Mouse (Mus musculus): ENCODE measurements at regions not wholly inside any gene's neighbourhood (a gene's known extent, or its start where the extent isn't known, plus 50 kb on each side); places are given as distances from the start of the nearest gene placed in this dataset.

- WGBS: 61% methylated on average over 7 of the region's 7 CpGs
- no peak for TF ChIP-seq CTCF (IDR thresholded peaks at IDR 0.05; ENCODE audit: insufficient read depth, low read length)
- TF ChIP-seq POLR2A (IDR thresholded peaks at IDR 0.05; ENCODE audit: borderline replicate concordance, extremely low read depth, low read depth, low read length): no peak
- Histone ChIP-seq H3K4me1 (ENCODE audit: control insufficient read depth, insufficient read depth, low read length) (no peaks in the 10 kb centered on the region), H3K4me3 (replicated peaks; ENCODE audit: extremely low read depth, low read depth, low read length) (no peak overlapping the region)
- DNase-seq: no peak
Observed at GRCm38 (mm10) chr2:75010647-75011046, 185.0 kb downstream of the Mtx2 start.

- no peak for DNase-seq
- Histone ChIP-seq H3K4me3 (replicated peaks; ENCODE audit: extremely low read depth, low read depth, low read length) (no peak overlapping the region), H3K4me1 (ENCODE audit: control insufficient read depth, insufficient read depth, low read length) (no peaks in the 10 kb centered on the region)
- TF ChIP-seq CTCF (IDR thresholded peaks at IDR 0.05; ENCODE audit: insufficient read depth, low read length) (no peak), POLR2A (IDR thresholded peaks at IDR 0.05; ENCODE audit: borderline replicate concordance, extremely low read depth, low read depth, low read length) (no peak)
- 62% methylated on average over 8 of the region's 8 CpGs for WGBS
Observed at GRCm38 (mm10) chr2:75012046-75012445, 186.4 kb downstream of the Mtx2 start.

GRCm38 (mm10) chr2:75014994-75015728 is 189.6 kb downstream of the Mtx2 start:
- Histone ChIP-seq H3K4me3 (replicated peaks; ENCODE audit: extremely low read depth, low read depth, low read length) (no peak overlapping the region), H3K4me1 (ENCODE audit: control insufficient read depth, insufficient read depth, low read length) (no peaks in the 10 kb centered on the region)
- WGBS: 72% methylated on average over 16 of the region's 16 CpGs
- TF ChIP-seq CTCF (IDR thresholded peaks at IDR 0.05; ENCODE audit: insufficient read depth, low read length): no peak
- TF ChIP-seq POLR2A (IDR thresholded peaks at IDR 0.05; ENCODE audit: borderline replicate concordance, extremely low read depth, low read depth, low read length): no peak
- no peak for DNase-seq

- DNase-seq: no peak
- 42% methylated on average over 7 of the region's 7 CpGs for WGBS
- TF ChIP-seq POLR2A (IDR thresholded peaks at IDR 0.05; ENCODE audit: borderline replicate concordance, extremely low read depth, low read depth, low read length) (no peak), CTCF (IDR thresholded peaks at IDR 0.05; ENCODE audit: insufficient read depth, low read length) (no peak)
- no peak overlapping the region for H3K4me3 ChIP-seq (replicated peaks; ENCODE audit: extremely low read depth, low read depth, low read length)
- H3K4me1 ChIP-seq (ENCODE audit: control insufficient read depth, insufficient read depth, low read length): no peaks in the 10 kb centered on the region
Observed at GRCm38 (mm10) chr2:75019459-75019858, 193.9 kb downstream of the Mtx2 start.

GRCm38 (mm10) chr2:75021639-75022038 is 196.0 kb downstream of the Mtx2 start:
- H3K4me3 ChIP-seq (replicated peaks; ENCODE audit: extremely low read depth, low read depth, low read length): no peak overlapping the region
- 35% methylated on average over 7 of the region's 7 CpGs for WGBS
- H3K4me1 ChIP-seq (ENCODE audit: control insufficient read depth, insufficient read depth, low read length): no peaks in the 10 kb centered on the region
- no peak for TF ChIP-seq POLR2A (IDR thresholded peaks at IDR 0.05; ENCODE audit: borderline replicate concordance, extremely low read depth, low read depth, low read length)
- TF ChIP-seq CTCF (IDR thresholded peaks at IDR 0.05; ENCODE audit: insufficient read depth, low read length): no peak
- no peak for DNase-seq

- Histone ChIP-seq H3K4me3 (replicated peaks; ENCODE audit: extremely low read depth, low read depth, low read length) (no peak overlapping the region), H3K4me1 (ENCODE audit: control insufficient read depth, insufficient read depth, low read length) (no peaks in the 10 kb centered on the region)
- DNase-seq: no peak
- TF ChIP-seq POLR2A (IDR thresholded peaks at IDR 0.05; ENCODE audit: borderline replicate concordance, extremely low read depth, low read depth, low read length) (no peak), CTCF (IDR thresholded peaks at IDR 0.05; ENCODE audit: insufficient read depth, low read length) (no peak)
- 60% methylated on average over 10 of the region's 10 CpGs for WGBS
Observed at GRCm38 (mm10) chr2:75028151-75028550, 202.5 kb downstream of the Mtx2 start.

- no peak for DNase-seq
- no peaks in the 10 kb centered on the region for H3K4me1 ChIP-seq (ENCODE audit: control insufficient read depth, insufficient read depth, low read length)
- H3K4me3 ChIP-seq (replicated peaks; ENCODE audit: extremely low read depth, low read depth, low read length): no peak overlapping the region
- TF ChIP-seq CTCF (IDR thresholded peaks at IDR 0.05; ENCODE audit: insufficient read depth, low read length) (no peak), POLR2A (IDR thresholded peaks at IDR 0.05; ENCODE audit: borderline replicate concordance, extremely low read depth, low read depth, low read length) (no peak)
- WGBS: 56% methylated on average over 8 of the region's 8 CpGs
Observed at GRCm38 (mm10) chr2:75029089-75029693, 203.6 kb downstream of the Mtx2 start.

GRCm38 (mm10) chr2:75034708-75035107 is 209.1 kb downstream of the Mtx2 start:
- WGBS: 57% methylated on average over 3 of the region's 3 CpGs
- TF ChIP-seq POLR2A (IDR thresholded peaks at IDR 0.05; ENCODE audit: borderline replicate concordance, extremely low read depth, low read depth, low read length): no peak
- no peak for TF ChIP-seq CTCF (IDR thresholded peaks at IDR 0.05; ENCODE audit: insufficient read depth, low read length)

GRCm38 (mm10) chr2:75039066-75039465 is 213.5 kb downstream of the Mtx2 start:
- no peak for DNase-seq
- Histone ChIP-seq H3K4me3 (replicated peaks; ENCODE audit: extremely low read depth, low read depth, low read length) (no peak overlapping the region), H3K4me1 (ENCODE audit: control insufficient read depth, insufficient read depth, low read length) (no peaks in the 10 kb centered on the region)
- WGBS: 35% methylated on average over 3 of the region's 3 CpGs
- TF ChIP-seq CTCF (IDR thresholded peaks at IDR 0.05; ENCODE audit: insufficient read depth, low read length) (no peak), POLR2A (IDR thresholded peaks at IDR 0.05; ENCODE audit: borderline replicate concordance, extremely low read depth, low read depth, low read length) (no peak)

More at GRCm38 (mm10) chr2:75034708-75035107, 209.1 kb downstream of the Mtx2 start:
- DNase-seq: no peak
- Histone ChIP-seq H3K4me1 (ENCODE audit: control insufficient read depth, insufficient read depth, low read length) (no peaks in the 10 kb centered on the region), H3K4me3 (replicated peaks; ENCODE audit: extremely low read depth, low read depth, low read length) (no peak overlapping the region)

GRCm38 (mm10) chr2:75046892-75047291 is 221.3 kb downstream of the Mtx2 start:
- TF ChIP-seq POLR2A (IDR thresholded peaks at IDR 0.05; ENCODE audit: borderline replicate concordance, extremely low read depth, low read depth, low read length) (no peak), CTCF (IDR thresholded peaks at IDR 0.05; ENCODE audit: insufficient read depth, low read length) (no peak)
- DNase-seq: no peak
- Histone ChIP-seq H3K4me3 (replicated peaks; ENCODE audit: extremely low read depth, low read depth, low read length) (no peak overlapping the region), H3K4me1 (ENCODE audit: control insufficient read depth, insufficient read depth, low read length) (no peaks in the 10 kb centered on the region)
- WGBS: 72% methylated on average over 6 of the region's 6 CpGs
